Mouse (Mus musculus) T-helper 17 cell (primary cell): ENCODE results near the gene Mark1.

Experiments used
- in situ Hi-C, 2 experiments: fragments of 300-600 bp; cut with MboI, MseI; formaldehyde crosslinking; loops; 1 replicate in 1 of 2; 2 replicates in 1 of 2; pipeline ENCODE4 v1.15.1; 2025; ENCODE audit warnings: high pct_unique_total_duplicates in 2 of 2

Gene Mark1

GRCm38 (mm10) chr1:184963121-184963693 lies 36.2 kb downstream of the Mark1 start:
- in situ Hi-C loops = loop anchor here in 1 of 2 experiments (10.0 kb wide), 1 partner anchor 232 kb away; no protein-coding TSS in a partner anchor

GRCm38 (mm10) chr1:184961853-184962252 lies 37.5 kb downstream of the Mark1 start:
- in situ Hi-C loops = loop anchor here in 1 of 2 experiments (10.0 kb wide), 1 partner anchor 233 kb away; no protein-coding TSS in a partner anchor

- in situ Hi-C loops = no loop called here
Observed at GRCm38 (mm10) chr1:184958818-184959217, 40.6 kb downstream of the Mark1 start.

GRCm38 (mm10) chr1:184958388-184958787 lies 41.0 kb downstream of the Mark1 start:
- in situ Hi-C loops = no loop called here

GRCm38 (mm10) chr1:184951758-184952157 lies 47.6 kb downstream of the Mark1 start:
- in situ Hi-C loops = no loop called here

- in situ Hi-C loops = no loop called here
Observed at GRCm38 (mm10) chr1:184951057-184951456, 48.3 kb downstream of the Mark1 start.

GRCm38 (mm10) chr1:184938106-184938505 lies 61.3 kb downstream of the Mark1 start:
- in situ Hi-C loops = no loop called here

GRCm38 (mm10) chr1:184935980-184936379 lies 63.4 kb downstream of the Mark1 start:
- in situ Hi-C loops = no loop called here

- in situ Hi-C loops = no loop called here
Observed at GRCm38 (mm10) chr1:184935490-184935889, 63.9 kb downstream of the Mark1 start.

GRCm38 (mm10) chr1:184931097-184931496 lies 68.3 kb downstream of the Mark1 start:
- in situ Hi-C loops = no loop called here

GRCm38 (mm10) chr1:184928382-184928781 lies 71.0 kb downstream of the Mark1 start:
- in situ Hi-C loops = no loop called here

- in situ Hi-C loops = no loop called here
Observed at GRCm38 (mm10) chr1:184927911-184928310, 71.5 kb downstream of the Mark1 start.

- in situ Hi-C loops = no loop called here
Observed at GRCm38 (mm10) chr1:184922824-184923223, 76.5 kb downstream of the Mark1 start.

GRCm38 (mm10) chr1:184920057-184920456 lies 79.3 kb downstream of the Mark1 start:
- in situ Hi-C loops = no loop called here

GRCm38 (mm10) chr1:184918227-184918888 lies 81.0 kb downstream of the Mark1 start:
- in situ Hi-C loops = no loop called here

GRCm38 (mm10) chr1:184912336-184912735 lies 87.0 kb downstream of the Mark1 start:
- in situ Hi-C loops = no loop called here

GRCm38 (mm10) chr1:184911861-184912260 lies 87.5 kb downstream of the Mark1 start:
- in situ Hi-C loops = no loop called here

- in situ Hi-C loops = no loop called here
Observed at GRCm38 (mm10) chr1:184908558-184908957, 90.8 kb downstream of the Mark1 start.

- in situ Hi-C loops = no loop called here
Observed at GRCm38 (mm10) chr1:184905904-184906745, 93.2 kb downstream of the Mark1 start.

- in situ Hi-C loops = no loop called here
Observed at GRCm38 (mm10) chr1:184905371-184905770, 94.0 kb downstream of the Mark1 start.

GRCm38 (mm10) chr1:184903697-184904096 lies 95.7 kb downstream of the Mark1 start:
- in situ Hi-C loops = no loop called here

- in situ Hi-C loops = no loop called here
Observed at GRCm38 (mm10) chr1:184902886-184903285, 96.5 kb downstream of the Mark1 start.
